Mouse (Mus musculus): ENCODE results near the gene Wnt7b.

GRCm38 (mm10) chr15:85534646-85535045 is 47.6 kb downstream of the Wnt7b start:
- TF ChIP-seq MAX (IDR thresholded peaks at IDR 0.05; ENCODE audit: low read length) (no peak), POLR2A (IDR thresholded peaks at IDR 0.05; ENCODE audit: low read depth, low read length) (no peak), CTCF (conservative IDR thresholded peaks at IDR 0.05 in 1 of 2, IDR thresholded peaks at IDR 0.05 in 1 of 2; ENCODE audit: low read depth in 2 of 2, low read length in 2 of 2) (no peak), UBTF (IDR thresholded peaks at IDR 0.05; ENCODE audit: low read depth, low read length) (no peak), MAFK (IDR thresholded peaks at IDR 0.05; ENCODE audit: insufficient replicate concordance, low read length) (no peak), RCOR1 (conservative IDR thresholded peaks at IDR 0.05; ENCODE audit: low read depth, low read length) (no peak), POLR2AphosphoS2 (IDR thresholded peaks at IDR 0.05; ENCODE audit: low read depth, low read length) (no peak)
